Mouse (Mus musculus): ENCODE data around the gene Nsd1.

GRCm38 (mm10) chr13:55174347-55174746, 35.2 kb upstream of the Nsd1 start:
- no peak for TF ChIP-seq POLR2A (IDR thresholded peaks at IDR 0.05; ENCODE audit: control insufficient read depth, extremely low read depth, insufficient read depth, low read length, poor library complexity)
- no peak for TF ChIP-seq CTCF (IDR thresholded peaks at IDR 0.05; ENCODE audit: borderline replicate concordance, control insufficient read depth, extremely low read depth, insufficient read depth, low read length, poor library complexity)
